8 mouse cellular contexts compared by ENCODE assay signal in the genomic region with DNA sequence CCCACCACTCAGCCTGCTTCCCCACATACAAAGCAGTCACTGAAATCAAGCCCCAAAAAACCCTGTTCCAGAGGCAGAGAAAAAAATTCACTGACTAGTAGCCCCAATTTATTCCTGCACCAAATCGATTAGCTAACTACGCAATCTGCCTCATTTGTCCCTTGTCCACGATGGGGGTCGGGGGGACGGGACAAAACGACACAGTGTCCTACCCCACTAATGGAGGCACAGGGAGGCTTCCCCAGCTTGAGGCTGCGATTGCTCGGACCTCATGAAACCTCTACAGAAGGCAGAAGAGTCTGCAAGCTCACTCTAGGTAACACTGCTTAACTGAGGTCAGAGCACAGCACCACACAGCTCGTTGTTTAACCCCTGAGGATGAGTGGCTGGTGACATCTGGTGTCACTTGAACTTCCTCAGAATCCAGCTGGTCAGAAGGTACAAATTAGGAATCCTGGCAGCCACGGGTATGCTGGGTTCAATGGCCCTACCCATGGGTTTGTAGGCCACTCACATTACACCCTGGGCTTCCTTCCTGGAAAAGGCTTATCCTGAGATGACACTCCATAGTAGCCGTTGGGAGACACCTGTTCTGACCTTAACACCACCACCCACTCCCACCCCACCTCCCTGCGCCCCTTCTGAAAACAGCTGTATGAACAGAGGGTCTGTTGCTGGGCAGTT. TPM values are rescaled to one million over a fixed set of nuclear protein-coding genes. Genes with fewer than 3 reads are reported as not detected.
DNase-seq lines count a peak whose midpoint lies in the region; ATAC-seq and TF ChIP-seq lines count a peak whose summit lies in the region.

No protein-coding gene starts in this region.

- intact Hi-C loops in heart, postnatal 14 days (cut with DNase I), result loop anchor here (10.0 kb wide), 1 partner anchor 54 kb away; no protein-coding TSS in a partner anchor

- H3K27me3 ChIP-seq in heart, postnatal 0 days (ENCODE audit: control insufficient read depth, insufficient read depth, low read length), result no peaks in the 10 kb centered on the region
- peaks cover 27% of the 10 kb centered on the region for H3K27me3 ChIP-seq in embryonic facial prominence, embryonic 15.5 days
- 0 out of 2 replicates have a peak, but pooled peaks cover 5% of the 10 kb centered on the region for H3K27me3 ChIP-seq in hindbrain, embryonic 16.5 days (replicated peaks; ENCODE audit: control insufficient read depth, insufficient read depth, low read length)
- H3K27me3 ChIP-seq in midbrain, embryonic 14.5 days (ENCODE audit: control insufficient read depth, insufficient read depth, low read length), result peaks cover 33% of the 10 kb centered on the region

- no peak for DNase-seq in heart, postnatal 0 days (ENCODE audit: low spot score)
- no peak for DNase-seq in heart, postnatal 14 days
- DNase-seq in midbrain, embryonic 14.5 days, result no peak
- no peak for DNase-seq in right cerebral cortex, adult 2 months (ENCODE audit: low spot score in 2 of 2)
- no peak for DNase-seq in urinary bladder, postnatal 14 days (ENCODE audit: low spot score)
- no peak for DNase-seq in testis, postnatal 14 days (ENCODE audit: low spot score)

- 70% methylated on average over 12 of the region's 12 CpGs for WGBS in heart, postnatal 0 days
- WGBS in embryonic facial prominence, embryonic 15.5 days, result 68% methylated on average over 12 of the region's 12 CpGs
- 75% methylated on average over 12 of the region's 12 CpGs for WGBS in hindbrain, embryonic 16.5 days
- 77% methylated on average over 12 of the region's 12 CpGs for WGBS in midbrain, embryonic 14.5 days

- H3K4me2 ChIP-seq in heart, postnatal 0 days (ENCODE audit: low read depth, low read length), result peak overlapping the region; percentile 95
- H3K4me2 ChIP-seq in embryonic facial prominence, embryonic 15.5 days (replicated peaks), result peak overlapping the region; percentile 99
- H3K4me2 ChIP-seq in hindbrain, embryonic 16.5 days (ENCODE audit: low read length), result peak overlapping the region; percentile 100
- peak overlapping the region; percentile 99 for H3K4me2 ChIP-seq in midbrain, embryonic 14.5 days (ENCODE audit: low read length)

- peaks cover 16% of the 10 kb centered on the region for H3K4me1 ChIP-seq in heart, postnatal 0 days (ENCODE audit: control insufficient read depth, insufficient read depth)
- peaks cover 19% of the 10 kb centered on the region for H3K4me1 ChIP-seq in embryonic facial prominence, embryonic 15.5 days
- peaks cover 20% of the 10 kb centered on the region for H3K4me1 ChIP-seq in hindbrain, embryonic 16.5 days (ENCODE audit: control insufficient read depth, insufficient read depth, low read depth, low read length)
- H3K4me1 ChIP-seq in midbrain, embryonic 14.5 days (ENCODE audit: control insufficient read depth, insufficient read depth, low read length), result peaks cover 30% of the 10 kb centered on the region; the same call in 1 of the 2 replicates

- no peak for TF ChIP-seq EP300 in heart, postnatal 0 days (IDR thresholded peaks at IDR 0.05; ENCODE audit: low read depth)

- ATAC-seq in heart, postnatal 0 days (ENCODE audit: insufficient read depth, low read depth), result no peak
- peak; percentile 12; the same call in 1 of the 2 replicates for ATAC-seq in embryonic facial prominence, embryonic 15.5 days (ENCODE audit: insufficient number of reproducible peaks, low FRiP score, low TSS enrichment, low read depth)
- ATAC-seq in hindbrain, embryonic 16.5 days, result no peak
- ATAC-seq in midbrain, embryonic 14.5 days (ENCODE audit: low FRiP score, low TSS enrichment), result no peak

- H3K36me3 ChIP-seq in heart, postnatal 0 days (replicated peaks; ENCODE audit: control insufficient read depth, insufficient read depth, low read length), result no peaks in the 10 kb centered on the region
- H3K36me3 ChIP-seq in embryonic facial prominence, embryonic 15.5 days, result no peaks in the 10 kb centered on the region
- no peaks in the 10 kb centered on the region for H3K36me3 ChIP-seq in hindbrain, embryonic 16.5 days (ENCODE audit: control insufficient read depth, insufficient read depth, low read length)
- no peaks in the 10 kb centered on the region for H3K36me3 ChIP-seq in midbrain, embryonic 14.5 days (ENCODE audit: control insufficient read depth, insufficient read depth, low read length)

- TF ChIP-seq CTCF in heart, postnatal 0 days (IDR thresholded peaks at IDR 0.05; ENCODE audit: low read depth), result no peak

- H3K4me3 ChIP-seq in heart, postnatal 0 days (ENCODE audit: low read depth, low read length), result peak overlapping the region; percentile 91
- H3K4me3 ChIP-seq in embryonic facial prominence, embryonic 15.5 days (replicated peaks), result peak overlapping the region; percentile 71
- peak overlapping the region; percentile 79 for H3K4me3 ChIP-seq in hindbrain, embryonic 16.5 days (ENCODE audit: low read length)
- H3K4me3 ChIP-seq in midbrain, embryonic 14.5 days (replicated peaks; ENCODE audit: low read depth, low read length), result no peak overlapping the region

- H3K9me3 ChIP-seq in heart, postnatal 0 days (replicated peaks; ENCODE audit: control insufficient read depth, low read length), result no peaks in the 10 kb centered on the region
- no peaks in the 10 kb centered on the region for H3K9me3 ChIP-seq in embryonic facial prominence, embryonic 15.5 days (replicated peaks)
- H3K9me3 ChIP-seq in hindbrain, embryonic 16.5 days (ENCODE audit: control insufficient read depth, low read length), result no peaks in the 10 kb centered on the region
- H3K9me3 ChIP-seq in midbrain, embryonic 14.5 days (ENCODE audit: control insufficient read depth, low read length), result no peaks in the 10 kb centered on the region

- peak overlapping the region; percentile 84; the same call in 1 of the 2 replicates for H3K27ac ChIP-seq in heart, postnatal 0 days (ENCODE audit: low read depth)
- no peak overlapping the region for H3K27ac ChIP-seq in embryonic facial prominence, embryonic 15.5 days (replicated peaks)
- H3K27ac ChIP-seq in hindbrain, embryonic 16.5 days (ENCODE audit: low read depth, low read length), result no peak overlapping the region
- H3K27ac ChIP-seq in midbrain, embryonic 14.5 days (replicated peaks; ENCODE audit: low read depth, low read length), result no peak overlapping the region

- H3K9ac ChIP-seq in heart, postnatal 0 days (replicated peaks; ENCODE audit: low read depth, low read length), result peak overlapping the region; percentile 82; the same call in 1 of the 2 replicates
- no peak overlapping the region for H3K9ac ChIP-seq in embryonic facial prominence, embryonic 15.5 days
- H3K9ac ChIP-seq in hindbrain, embryonic 16.5 days (ENCODE audit: low read depth, low read length), result no peak overlapping the region
- no peak overlapping the region for H3K9ac ChIP-seq in midbrain, embryonic 14.5 days (replicated peaks; ENCODE audit: low read length)

RNA-seq across cellular contexts. Expression of a gene that starts 1.7 kb away (rescaled TPM):
- 54.8 and 59.5 TPM in 2 replicates for total RNA-seq in heart, postnatal 0 days (2014; rRNA removed; ENCODE audit: low replicate concordance)
- 32.9 and 36.5 TPM in 2 replicates for polyA plus RNA-seq in heart, postnatal 0 days (2015; fragmentation: Nextera tagmentation; extraction: Ambion mirVana)
- total RNA-seq in heart, postnatal 14 days (2021), result 10 to 100 TPM; 52.4 to 53.7 TPM
- polyA plus RNA-seq in embryonic facial prominence, embryonic 15.5 days (2015; fragmentation: Nextera tagmentation; extraction: Ambion mirVana), result 18.4 and 21.4 TPM in 2 replicates
- polyA plus RNA-seq in hindbrain, embryonic 16.5 days (2015; fragmentation: Nextera tagmentation; extraction: Ambion mirVana), result 21.1 and 24.3 TPM in 2 replicates
- 12.8 and 13.6 TPM in 2 replicates for polyA plus RNA-seq in midbrain, embryonic 14.5 days (2014; fragmentation: Nextera tagmentation; extraction: Ambion mirVana)
